Mouse (Mus musculus) Patski (cell line): ENCODE results near the gene Prlhr. TPM values are rescaled to one million over a fixed set of nuclear protein-coding genes. Genes with fewer than 3 reads are reported as not detected.

Experiments used
- ATAC-seq: fragments of 100-300 bp; one replicate; pipeline ENCODE4 v1.8.0; 2021
- CTCF ChIA-PET: fragments of 350-600 bp; sonication (Branson Sonifier 250); formaldehyde crosslinking; loops from one replicate; lab custom pipeline; 2022; ENCODE audit warnings: inconsistent platforms; lab: Charles Lee
- POLR2A ChIA-PET: fragments of 350-600 bp; sonication (Branson Sonifier 250); formaldehyde crosslinking; loops from one replicate; lab custom pipeline; 2022; ENCODE audit warnings: antibody characterized with exemption, inconsistent platforms; lab: Charles Lee
- DNase-seq: peaks from one replicate; pipeline ENCODE4 v3.0.0-alpha.2; 2011; ENCODE audit warnings: low read depth, low spot score
- H3K27me3 ChIP-seq: fragments of 371-371 bp; one replicate; pipeline ENCODE4 v1.5.1; 2021
- CTCF ChIP-seq: fragments of 100-300 bp; IDR thresholded peaks from one replicate; pipeline ENCODE4 v1.5.1; 2021
- in situ Hi-C: fragments of 300-500 bp; cut with MboI; formaldehyde crosslinking; loops from 3 replicates; pipeline ENCODE4 v1.11.1; 2018; ENCODE audit warnings: low pct_unique_long_range_greater_than_20kb, mixed read lengths
- polyA plus RNA-seq: library from polyadenylated mRNA; unstranded; gene quantifications from one replicate; pipeline ENCODE4 v1.2.3, GENCODE M21; 2021

Prlhr gene
- polyA plus RNA-seq, 1 experiment from 2014 or later, result not detected

DNA sequence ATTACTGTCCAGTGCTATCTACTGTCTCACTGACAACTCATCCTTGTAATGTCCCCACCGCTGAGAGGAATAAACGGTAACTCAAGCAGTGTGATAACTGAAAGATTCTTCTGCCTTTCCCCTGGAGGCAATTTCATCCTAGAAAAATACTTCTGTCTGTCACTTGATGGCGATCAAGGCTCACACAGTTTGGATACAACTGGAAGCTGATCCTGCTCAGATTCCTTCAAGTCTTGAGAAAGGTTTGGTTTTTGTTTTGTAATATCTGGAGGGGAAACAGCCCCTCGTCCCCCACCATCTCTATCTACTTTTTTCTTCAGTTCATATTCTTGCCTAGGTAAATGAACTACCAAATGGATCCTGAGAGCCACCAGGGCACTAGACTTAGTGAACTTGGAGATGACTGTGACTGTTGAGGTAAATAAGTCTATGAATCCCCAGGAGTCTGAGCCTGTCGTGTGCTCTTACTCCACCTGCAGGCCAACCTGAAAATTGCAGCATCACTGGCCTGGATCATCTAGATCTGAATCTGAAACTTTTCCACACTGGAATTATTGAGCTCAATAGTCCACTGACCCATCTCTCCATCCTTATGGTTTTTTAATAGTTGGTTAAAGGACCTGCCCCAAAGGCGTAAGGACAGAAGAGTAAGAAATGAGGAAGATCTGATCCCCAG is 30.4 kb downstream of the Prlhr start:
- peak; percentile 85 for TF ChIP-seq CTCF
- CTCF ChIA-PET, result interaction anchor here (0.9 to 2.8 kb wide), 20 partner anchors 10 to 420 kb away, joined by 3 to 16 read pairs (median 4); no protein-coding TSS in a partner anchor
- ATAC-seq (peak; percentile 83), DNase-seq (peak; percentile 9)
- in situ Hi-C loops, result no loop called here
- POLR2A ChIA-PET, result no interaction called here
- peaks cover 6% of the 10 kb centered on the region for H3K27me3 ChIP-seq

DNA sequence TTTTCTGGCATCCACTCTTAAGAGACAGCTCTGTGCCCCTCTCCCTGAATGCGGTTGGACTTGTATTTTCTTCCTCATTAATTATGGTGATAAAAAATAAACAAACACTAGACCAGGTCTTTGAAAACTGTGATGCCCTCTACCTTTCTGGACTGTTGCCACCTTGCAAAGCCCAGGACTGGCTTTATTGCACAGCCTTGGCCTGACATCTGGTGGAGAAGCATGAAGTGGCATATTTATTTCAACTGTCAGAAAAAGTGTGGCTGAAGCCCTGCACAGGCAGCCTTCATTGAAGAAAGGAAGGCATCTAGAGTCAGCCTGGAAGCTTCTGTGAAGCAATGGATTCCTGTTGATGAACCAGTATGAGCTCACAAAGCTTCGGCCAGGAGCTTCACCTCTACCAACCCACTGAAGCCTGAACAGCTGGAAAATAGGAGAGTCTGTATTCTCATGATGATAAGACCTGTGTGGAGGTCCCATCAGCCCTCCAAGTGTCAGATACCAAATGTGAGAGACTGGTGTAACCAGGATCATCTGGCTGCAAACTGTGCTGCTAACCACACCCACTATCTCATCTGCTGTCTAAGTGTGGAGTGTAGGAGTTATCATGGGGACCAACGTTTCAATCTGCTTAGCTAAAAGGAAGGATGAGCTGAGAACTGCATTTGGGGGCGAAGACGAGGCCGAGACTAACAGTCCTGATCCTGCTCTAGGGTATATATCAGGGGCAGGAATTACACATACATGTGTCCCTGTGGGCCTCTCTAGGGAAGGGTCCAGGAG is 35.6 kb downstream of the Prlhr start:
- no peak for ATAC-seq
- H3K27me3 ChIP-seq, result peaks cover 18% of the 10 kb centered on the region
- ChIA-PET CTCF (interaction anchor here (0.9 to 1.1 kb wide), 2 partner anchors 9 to 15 kb away, joined by 3 read pairs; no protein-coding TSS in a partner anchor), POLR2A (no interaction called here)
- no peak for DNase-seq
- in situ Hi-C loops, result no loop called here
- peak; percentile 56 for TF ChIP-seq CTCF

DNA sequence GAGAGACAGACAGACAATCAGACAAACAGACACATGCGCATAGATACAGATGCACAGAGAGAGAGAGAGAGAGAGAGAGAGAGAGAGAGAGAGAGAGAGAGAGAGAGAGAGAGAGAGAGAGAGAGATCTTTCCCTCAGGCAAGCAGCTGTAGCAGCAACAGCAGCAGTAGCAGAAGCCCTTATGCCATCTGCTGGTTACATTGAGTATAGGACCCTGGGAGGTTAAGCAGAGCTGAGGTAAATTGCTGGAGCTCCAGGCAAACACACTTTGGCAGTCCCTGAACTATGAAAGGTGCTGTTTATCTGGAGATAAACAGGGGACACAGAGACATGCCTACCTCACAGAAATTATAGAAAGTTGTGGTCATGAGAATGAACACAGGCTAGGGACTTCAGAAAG is 50.5 kb downstream of the Prlhr start:
- in situ Hi-C loops, result no loop called here
- peak; percentile 78 for TF ChIP-seq CTCF
- POLR2A ChIA-PET, result no interaction called here
- ATAC-seq (peak; percentile 74), DNase-seq (no peak)
- CTCF ChIA-PET, result interaction anchor here (0.6 to 1.3 kb wide), 7 partner anchors 14 to 439 kb away, joined by 3 to 5 read pairs (median 3); no protein-coding TSS in a partner anchor
- peaks cover 22% of the 10 kb centered on the region for H3K27me3 ChIP-seq

Other genes starting within 250 kb of the Prlhr start
- 63.5 TPM for gene Fam204a, start 241.6 kb downstream of the Prlhr start, polyA plus RNA-seq
- 84.2 TPM for gene Cacul1, start 112.7 kb upstream of the Prlhr start, polyA plus RNA-seq